Mouse (Mus musculus): ENCODE data around the gene Ctnnal1.

Ctnnal1 gene

GRCm38 (mm10) chr4:56856371-56856949, 8.5 kb downstream of the Ctnnal1 start:
- DNase-seq: no peak

- no peak for DNase-seq
Measured at GRCm38 (mm10) chr4:56855935-56856334, 9.1 kb downstream of the Ctnnal1 start.

GRCm38 (mm10) chr4:56850724-56851123, 14.3 kb downstream of the Ctnnal1 start:
- no peak for DNase-seq

- DNase-seq: no peak
Measured at GRCm38 (mm10) chr4:56848044-56848443, 16.9 kb downstream of the Ctnnal1 start.

- no peak for DNase-seq
Measured at GRCm38 (mm10) chr4:56847400-56847799, 17.6 kb downstream of the Ctnnal1 start.

- DNase-seq: no peak
Measured at GRCm38 (mm10) chr4:56845896-56846533, 19.0 kb downstream of the Ctnnal1 start.

GRCm38 (mm10) chr4:56844911-56845310, 20.1 kb downstream of the Ctnnal1 start:
- no peak for DNase-seq

- no peak for DNase-seq
Measured at GRCm38 (mm10) chr4:56843963-56844362, 21.0 kb downstream of the Ctnnal1 start.

GRCm38 (mm10) chr4:56842501-56842900, 22.5 kb downstream of the Ctnnal1 start:
- no peak for DNase-seq

- no peak for DNase-seq
Measured at GRCm38 (mm10) chr4:56840297-56840696, 24.7 kb downstream of the Ctnnal1 start.

- DNase-seq: no peak
Measured at GRCm38 (mm10) chr4:56837661-56838060, 27.3 kb downstream of the Ctnnal1 start.

- no peak for DNase-seq
Measured at GRCm38 (mm10) chr4:56831998-56832397, 33.0 kb downstream of the Ctnnal1 start.

- no peak for DNase-seq
Measured at GRCm38 (mm10) chr4:56831013-56831609, 33.9 kb downstream of the Ctnnal1 start.

- no peak for DNase-seq
Measured at GRCm38 (mm10) chr4:56829511-56829921, 35.5 kb downstream of the Ctnnal1 start.

GRCm38 (mm10) chr4:56828932-56829331, 36.1 kb downstream of the Ctnnal1 start:
- DNase-seq: no peak

- no peak for DNase-seq
Measured at GRCm38 (mm10) chr4:56824231-56824630, 40.8 kb downstream of the Ctnnal1 start.

GRCm38 (mm10) chr4:56820017-56820550, 44.9 kb downstream of the Ctnnal1 start:
- DNase-seq: no peak

- no peak for DNase-seq
Measured at GRCm38 (mm10) chr4:56815131-56815530, 49.9 kb downstream of the Ctnnal1 start.

GRCm38 (mm10) chr4:56812096-56812495, 52.9 kb downstream of the Ctnnal1 start:
- DNase-seq: no peak

GRCm38 (mm10) chr4:56811642-56812041, 53.3 kb downstream of the Ctnnal1 start:
- DNase-seq: no peak

- no peak for DNase-seq
Measured at GRCm38 (mm10) chr4:56809050-56809449, 55.9 kb downstream of the Ctnnal1 start.

GRCm38 (mm10) chr4:56802669-56803150, 62.3 kb downstream of the Ctnnal1 start:
- DNase-seq: no peak

GRCm38 (mm10) chr4:56801907-56802668, 62.9 kb downstream of the Ctnnal1 start, which contains the start of the genes Elp1 and Fam206a:
Gene Elp1, minus strand, starts transcription at chr4:56802331.
Gene Fam206a, plus strand, starts transcription at chr4:56802345.
- peak; percentile 93 for DNase-seq

Measured in cerebellum, adult 11-12 months (tissue).